In the genomic region with DNA sequence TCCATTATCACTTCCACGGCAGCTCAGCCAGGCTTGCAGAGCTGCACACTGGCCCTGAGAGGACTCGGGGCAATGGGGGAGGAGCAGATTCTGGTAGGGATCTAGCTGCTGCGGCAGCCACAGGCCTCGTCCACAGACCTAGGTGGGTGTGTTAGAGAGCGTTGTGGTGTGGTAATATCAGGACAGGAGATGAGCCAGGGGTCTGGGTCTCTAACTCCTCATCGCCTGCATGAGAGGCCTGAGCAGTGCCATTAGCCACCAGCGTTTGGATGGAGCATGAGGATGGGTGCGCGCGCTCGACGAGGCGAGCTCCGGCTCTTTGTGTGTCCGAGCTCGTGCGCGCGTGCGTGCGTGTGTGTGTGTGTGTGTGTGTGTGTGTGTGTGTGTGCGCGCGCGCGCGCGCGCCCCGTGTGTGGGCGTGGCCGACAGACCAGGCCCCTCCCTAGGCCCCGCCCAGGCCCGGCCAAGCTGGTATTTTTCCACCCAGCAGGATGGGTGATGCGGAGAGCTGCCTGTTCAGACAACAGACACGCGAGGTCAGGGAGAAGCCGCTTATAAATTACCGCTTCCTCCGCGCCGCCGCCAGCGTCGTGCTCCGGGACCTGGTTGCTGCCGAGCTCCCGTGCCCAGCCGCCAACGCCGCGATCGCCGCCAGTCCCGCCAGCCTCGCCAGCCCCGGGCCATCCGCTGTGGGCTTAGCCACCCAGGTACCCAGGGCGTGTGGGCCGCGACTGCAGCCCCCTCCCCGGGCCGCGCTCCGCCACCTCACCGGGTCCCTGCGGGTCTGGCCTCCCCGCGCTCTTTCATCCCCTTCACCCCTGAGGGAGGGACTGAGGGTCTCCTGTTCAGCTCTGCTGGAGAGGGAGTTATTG, we compare ENCODE assay signal across 8 mouse cellular contexts. TPM values are rescaled to one million over a fixed set of nuclear protein-coding genes. Genes with fewer than 3 reads are reported as not detected.
A peak's percentile ranks its signal among the peaks of the same experiment; 100 is the strongest.
DNase-seq lines count a peak whose midpoint lies in the region; ATAC-seq lines count a peak whose summit lies in the region.

A gene (plus strand): TSS at position 452 of the 872 bp plus-strand sequence.

- no peaks in the 10 kb centered on the region for H3K36me3 ChIP-seq in forebrain, embryonic 11.5 days (ENCODE audit: control insufficient read depth, insufficient read depth, low read length)
- no peaks in the 10 kb centered on the region for H3K36me3 ChIP-seq in heart, embryonic 16.5 days (ENCODE audit: control insufficient read depth, insufficient read depth)
- H3K36me3 ChIP-seq in liver, embryonic 15.5 days (replicated peaks), result no peaks in the 10 kb centered on the region
- H3K36me3 ChIP-seq in neural tube, embryonic 12.5 days, result no peaks in the 10 kb centered on the region

- H3K4me3 ChIP-seq in forebrain, embryonic 11.5 days (ENCODE audit: low read depth, low read length), result peak within 1 kb of the TSS; percentile 84
- peak within 1 kb of the TSS; percentile 71 for H3K4me3 ChIP-seq in heart, embryonic 16.5 days (ENCODE audit: low read length)
- H3K4me3 ChIP-seq in liver, embryonic 15.5 days (replicated peaks), result peak within 1 kb of the TSS; percentile 83
- H3K4me3 ChIP-seq in neural tube, embryonic 12.5 days, result peak within 1 kb of the TSS; percentile 93

- peak within 1 kb of the TSS; percentile 89 for H3K27ac ChIP-seq in forebrain, embryonic 11.5 days (ENCODE audit: low read depth, low read length)
- peak within 1 kb of the TSS; percentile 86 for H3K27ac ChIP-seq in heart, embryonic 16.5 days (ENCODE audit: low read length)
- H3K27ac ChIP-seq in liver, embryonic 15.5 days (replicated peaks), result peak within 1 kb of the TSS; percentile 90
- peak within 1 kb of the TSS; percentile 88 for H3K27ac ChIP-seq in neural tube, embryonic 12.5 days

- H3K27me3 ChIP-seq in forebrain, embryonic 11.5 days (ENCODE audit: control insufficient read depth, insufficient read depth, low read length), result no peaks in the 10 kb centered on the region
- H3K27me3 ChIP-seq in heart, embryonic 16.5 days (ENCODE audit: control insufficient read depth, insufficient read depth, low read length), result no peaks in the 10 kb centered on the region
- H3K27me3 ChIP-seq in liver, embryonic 15.5 days, result no peaks in the 10 kb centered on the region
- no peaks in the 10 kb centered on the region for H3K27me3 ChIP-seq in neural tube, embryonic 12.5 days (replicated peaks)

- no peaks in the 10 kb centered on the region for H3K9me3 ChIP-seq in forebrain, embryonic 11.5 days (ENCODE audit: control insufficient read depth, low read length)
- no peaks in the 10 kb centered on the region for H3K9me3 ChIP-seq in heart, embryonic 16.5 days (replicated peaks; ENCODE audit: control insufficient read depth, low read length)
- H3K9me3 ChIP-seq in liver, embryonic 15.5 days (replicated peaks), result no peaks in the 10 kb centered on the region
- H3K9me3 ChIP-seq in neural tube, embryonic 12.5 days, result no peaks in the 10 kb centered on the region

- H3K9ac ChIP-seq in forebrain, embryonic 11.5 days (ENCODE audit: low read length), result peak within 1 kb of the TSS; percentile 95
- peak within 1 kb of the TSS; percentile 86 for H3K9ac ChIP-seq in heart, embryonic 16.5 days (ENCODE audit: low read length)
- peak within 1 kb of the TSS; percentile 92 for H3K9ac ChIP-seq in liver, embryonic 15.5 days
- H3K9ac ChIP-seq in neural tube, embryonic 12.5 days, result peak within 1 kb of the TSS; percentile 89

- peaks cover 13% of the 10 kb centered on the region for H3K4me1 ChIP-seq in forebrain, embryonic 11.5 days (replicated peaks; ENCODE audit: control insufficient read depth, insufficient read depth, low read length)
- H3K4me1 ChIP-seq in heart, embryonic 16.5 days (ENCODE audit: control insufficient read depth, insufficient read depth, low read length), result peaks cover 42% of the 10 kb centered on the region
- peaks cover 69% of the 10 kb centered on the region for H3K4me1 ChIP-seq in liver, embryonic 15.5 days (replicated peaks)
- H3K4me1 ChIP-seq in neural tube, embryonic 12.5 days, result peaks cover 44% of the 10 kb centered on the region

- peak within 1 kb of the TSS; percentile 93 for H3K4me2 ChIP-seq in forebrain, embryonic 11.5 days (ENCODE audit: low read depth, low read length, severe bottlenecking)
- H3K4me2 ChIP-seq in heart, embryonic 16.5 days (ENCODE audit: low read depth, low read length), result peak within 1 kb of the TSS; percentile 87
- peak within 1 kb of the TSS; percentile 99 for H3K4me2 ChIP-seq in liver, embryonic 15.5 days
- H3K4me2 ChIP-seq in neural tube, embryonic 12.5 days (replicated peaks), result peak within 1 kb of the TSS; percentile 81

- peak; percentile 65 for ATAC-seq in CD4-positive, CD25-positive, alpha-beta regulatory T cell, adult 4 months
- peak; percentile 89 for ATAC-seq in forebrain, embryonic 11.5 days (replicated peaks; ENCODE audit: low FRiP score)
- peak; percentile 83 for ATAC-seq in heart, embryonic 16.5 days (replicated peaks; ENCODE audit: extremely low read depth, insufficient read depth, low FRiP score)
- peak; percentile 76 for ATAC-seq in liver, embryonic 15.5 days (ENCODE audit: insufficient read depth)
- peak; percentile 90 for ATAC-seq in neural tube, embryonic 12.5 days (ENCODE audit: low FRiP score, low read depth)

- peak; percentile 70 for DNase-seq in c-Kit-positive CD71-negative TER-119-negative erythroid progenitor cells, embryonic 14.5 days (ENCODE audit: low read depth)
- DNase-seq in forebrain, embryonic 11.5 days (ENCODE audit: low spot score), result peak; percentile 98
- DNase-seq in kidney, postnatal 36 days, result peak; percentile 93 to 95
- peak; percentile 95 for DNase-seq in telencephalon, adult 2 months (ENCODE audit: low read depth, low spot score)

- WGBS in forebrain, embryonic 11.5 days, result under 1% methylated on average over 60 of the region's 69 CpGs
- WGBS in heart, embryonic 16.5 days, result under 1% methylated on average over 68 of the region's 69 CpGs
- under 1% methylated on average over 57 of the region's 69 CpGs for WGBS in liver, embryonic 15.5 days (ENCODE audit: insufficient replicate concordance)
- 1% methylated on average over 67 of the region's 69 CpGs for WGBS in neural tube, embryonic 12.5 days

RNA-seq across cellular contexts. Expression of the gene that starts here (rescaled TPM):
- polyA plus RNA-seq in CD4-positive, CD25-positive, alpha-beta regulatory T cell, adult 4 months (2017; shearing (Covaris generic)), result 10 to 100 TPM; 43.3 to 45.1 TPM
- 44.2 and 49.3 TPM in 2 replicates for polyA plus RNA-seq in forebrain, embryonic 11.5 days (2014; fragmentation: Nextera tagmentation; extraction: Ambion mirVana)
- polyA plus RNA-seq in heart, embryonic 16.5 days (2015; fragmentation: Nextera tagmentation; extraction: Ambion mirVana), result 59.1 and 74.8 TPM in 2 replicates
- 19.5 and 20.1 TPM in 2 replicates for polyA plus RNA-seq in liver, embryonic 15.5 days (2015; fragmentation: Nextera tagmentation; extraction: Ambion mirVana)
- polyA plus RNA-seq in neural tube, embryonic 12.5 days (2016; fragmentation: Nextera tagmentation; extraction: Ambion mirVana), result 60.8 and 72.4 TPM in 2 replicates

Comparison
In these comparisons a context has a peak if more than half of its experiments do, and no peak if none do; other contexts are left out.
1. Peak in every context shown above with its lines: DNase-seq, ATAC-seq, H3K4me3 ChIP-seq and H3K27ac ChIP-seq.